Mouse (Mus musculus): ENCODE measurements around the gene Pacrg.

GRCm38 (mm10) chr17:10463626-10464025 lies 376.5 kb downstream of the Pacrg start:
- no peak for TF ChIP-seq CTCF (IDR thresholded peaks at IDR 0.05; ENCODE audit: control insufficient read depth, insufficient read depth, insufficient read length)
- TF ChIP-seq MYOG (IDR thresholded peaks at IDR 0.05; ENCODE audit: control insufficient read depth, extremely low read depth, insufficient read length) = no peak
- no peak for TF ChIP-seq CEBPB (IDR thresholded peaks at IDR 0.05; ENCODE audit: low read depth)
- TF ChIP-seq MAX (IDR thresholded peaks at IDR 0.05) = no peak
- TF ChIP-seq USF1 (IDR thresholded peaks at IDR 0.05; ENCODE audit: low read depth) = no peak
